Comparison of ENCODE assay signal across 8 mouse cellular contexts in the genomic region with DNA sequence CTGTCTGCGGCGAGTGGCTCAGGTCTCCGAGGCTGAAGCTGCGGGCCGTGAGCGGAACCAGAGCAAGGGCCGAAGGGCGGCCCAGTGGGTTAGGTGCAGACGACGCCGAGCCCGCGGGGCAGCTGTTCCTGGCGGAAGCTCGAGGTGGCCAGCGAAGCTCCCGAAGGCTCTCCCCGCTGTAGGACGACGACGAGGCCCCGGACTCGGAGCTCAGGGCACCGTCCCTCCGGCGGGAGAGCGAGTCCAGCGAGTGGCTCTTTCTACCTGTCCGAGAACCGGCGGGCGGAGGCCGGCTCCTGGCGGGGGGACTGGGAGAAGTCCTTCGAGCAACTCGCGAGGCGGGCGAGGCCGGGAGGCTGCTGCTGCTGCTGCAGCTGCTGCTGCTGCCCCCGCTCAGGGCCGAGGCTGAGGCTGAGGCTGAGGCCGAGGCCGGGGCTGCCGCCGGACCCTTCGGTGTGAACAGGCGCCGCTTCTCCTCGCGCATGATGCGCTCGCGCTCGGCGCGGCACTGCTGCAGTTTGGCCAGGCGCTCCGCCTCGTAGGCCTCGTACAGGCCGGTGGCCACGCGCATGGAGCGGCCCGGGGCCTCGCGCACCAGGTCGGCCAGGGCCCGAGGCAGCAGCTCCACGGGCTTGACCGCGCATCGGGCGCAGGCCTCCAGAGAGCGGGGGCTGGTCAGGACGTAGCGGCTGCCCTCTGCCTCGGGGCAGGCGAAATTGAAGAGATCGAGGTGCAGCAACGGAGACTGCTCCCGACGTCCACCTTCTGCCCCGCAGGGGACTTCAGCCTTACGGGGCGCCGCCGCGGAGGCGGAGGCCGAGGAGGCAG. TPM values are rescaled to one million over a fixed set of nuclear protein-coding genes. Genes with fewer than 3 reads are reported as not detected.
A peak's percentile ranks its signal among the peaks of the same experiment; 100 is the strongest.
DNase-seq lines count a peak whose midpoint lies in the region; ATAC-seq and TF ChIP-seq lines count a peak whose summit lies in the region.

No protein-coding gene starts in this region.

- H3K4me3 ChIP-seq in megakaryocyte, embryonic 14.5 days (replicated peaks), result peak overlapping the region; percentile 90
- H3K4me3 ChIP-seq in forebrain, postnatal 0 days (ENCODE audit: low read depth, low read length), result peak overlapping the region; percentile 51
- H3K4me3 ChIP-seq in kidney, postnatal 0 days (replicated peaks; ENCODE audit: low read depth, low read length), result peak overlapping the region; percentile 50
- H3K4me3 ChIP-seq in midbrain, embryonic 16.5 days (ENCODE audit: low read depth, low read length), result peak overlapping the region; percentile 69

- ATAC-seq in megakaryocyte, adult 5-6 weeks (ENCODE audit: poor library complexity, severe bottlenecking), result no peak
- no peak for ATAC-seq in forebrain, postnatal 0 days
- 0 out of 2 replicates have a peak, but pooled peaks have one; percentile 15 for ATAC-seq in kidney, postnatal 0 days (replicated peaks; ENCODE audit: low FRiP score, low read depth)
- ATAC-seq in midbrain, embryonic 16.5 days, result 0 out of 2 replicates have a peak, but pooled peaks have one; percentile 14
- ATAC-seq in frontal cortex, adult (ENCODE audit: low TSS enrichment), result no peak

- peak; percentile 39 to 42 for DNase-seq in cerebellum, postnatal 14 days
- no peak for DNase-seq in forebrain, postnatal 0 days
- DNase-seq in kidney, postnatal 0 days (ENCODE audit: low spot score), result peak; percentile 36
- DNase-seq in frontal cortex, postnatal 36 days (ENCODE audit: low spot score in 2 of 2), result no peak

- no peaks in the 10 kb centered on the region for H3K36me3 ChIP-seq in megakaryocyte, embryonic 14.5 days (replicated peaks; ENCODE audit: low read length)
- H3K36me3 ChIP-seq in forebrain, postnatal 0 days (ENCODE audit: insufficient read depth), result peaks cover 48% of the 10 kb centered on the region
- H3K36me3 ChIP-seq in kidney, postnatal 0 days (ENCODE audit: insufficient read depth, low read length), result no peaks in the 10 kb centered on the region
- peaks cover 48% of the 10 kb centered on the region for H3K36me3 ChIP-seq in midbrain, embryonic 16.5 days (ENCODE audit: control insufficient read depth, insufficient read depth, low read length)

- H3K27ac ChIP-seq in forebrain, postnatal 0 days (ENCODE audit: low read depth, low read length), result peak overlapping the region; percentile 94
- H3K27ac ChIP-seq in kidney, postnatal 0 days, result no peak overlapping the region
- H3K27ac ChIP-seq in midbrain, embryonic 16.5 days (ENCODE audit: low read length), result peak overlapping the region; percentile 97

- peak overlapping the region; percentile 77 for H3K9ac ChIP-seq in forebrain, postnatal 0 days
- H3K9ac ChIP-seq in kidney, postnatal 0 days (ENCODE audit: low read depth, low read length), result peak overlapping the region; percentile 50
- H3K9ac ChIP-seq in midbrain, embryonic 16.5 days (ENCODE audit: low read depth, low read length), result peak overlapping the region; percentile 94

- H3K4me1 ChIP-seq in megakaryocyte, embryonic 14.5 days, result peaks cover 36% of the 10 kb centered on the region
- 0 out of 2 replicates have a peak, but pooled peaks cover 4% of the 10 kb centered on the region for H3K4me1 ChIP-seq in forebrain, postnatal 0 days (ENCODE audit: insufficient read depth)
- H3K4me1 ChIP-seq in kidney, postnatal 0 days (replicated peaks; ENCODE audit: insufficient read depth, low read length), result peaks cover 30% of the 10 kb centered on the region
- peaks cover 19% of the 10 kb centered on the region for H3K4me1 ChIP-seq in midbrain, embryonic 16.5 days (ENCODE audit: control insufficient read depth, insufficient read depth, low read length)

- H3K9me3 ChIP-seq in megakaryocyte, embryonic 14.5 days, result peaks cover 3% of the 10 kb centered on the region; the same call in 1 of the 2 replicates
- H3K9me3 ChIP-seq in forebrain, postnatal 0 days (ENCODE audit: low read length), result peaks cover 17% of the 10 kb centered on the region; the same call in 1 of the 2 replicates
- no peaks in the 10 kb centered on the region for H3K9me3 ChIP-seq in kidney, postnatal 0 days (replicated peaks; ENCODE audit: low read length)
- H3K9me3 ChIP-seq in midbrain, embryonic 16.5 days (replicated peaks; ENCODE audit: control insufficient read depth, low read length, poor library complexity, severe bottlenecking), result peaks cover 28% of the 10 kb centered on the region

- no peak for TF ChIP-seq CTCF in forebrain, postnatal 0 days (IDR thresholded peaks at IDR 0.05; ENCODE audit: low read depth)
- TF ChIP-seq CTCF in kidney, postnatal 0 days (IDR thresholded peaks at IDR 0.05; ENCODE audit: low read depth), result no peak

- peaks cover 93% of the 10 kb centered on the region for H3K27me3 ChIP-seq in megakaryocyte, embryonic 14.5 days (replicated peaks)
- H3K27me3 ChIP-seq in forebrain, postnatal 0 days (ENCODE audit: insufficient read depth, low read length), result no peaks in the 10 kb centered on the region
- H3K27me3 ChIP-seq in kidney, postnatal 0 days (ENCODE audit: insufficient read depth, low read length), result peaks cover 53% of the 10 kb centered on the region
- no peaks in the 10 kb centered on the region for H3K27me3 ChIP-seq in midbrain, embryonic 16.5 days (ENCODE audit: control insufficient read depth, insufficient read depth, low read depth, low read length)

- peak overlapping the region; percentile 56 for H3K4me2 ChIP-seq in forebrain, postnatal 0 days (ENCODE audit: low read depth)
- H3K4me2 ChIP-seq in kidney, postnatal 0 days (ENCODE audit: low read length), result peak overlapping the region; percentile 94
- peak overlapping the region; percentile 85 for H3K4me2 ChIP-seq in midbrain, embryonic 16.5 days (ENCODE audit: low read length)

- WGBS in forebrain, postnatal 0 days, result 52% methylated on average over 92 of the region's 92 CpGs
- WGBS in kidney, postnatal 0 days, result 1% methylated on average over 87 of the region's 92 CpGs
- 37% methylated on average over 90 of the region's 92 CpGs for WGBS in midbrain, embryonic 16.5 days

RNA-seq across cellular contexts. Expression of a gene that starts 1.7 kb away (rescaled TPM):
- polyA plus RNA-seq in megakaryocyte, embryonic 14.5 days (2012; ENCODE audit: insufficient read depth, low replicate concordance), result not detected in 2 replicates
- total RNA-seq in megakaryocyte, adult 5-6 weeks (2015), result not detected in 2 replicates
- total RNA-seq in megakaryocyte, adult 5-6 weeks (2017), result not detected in 2 replicates
- total RNA-seq in forebrain, postnatal 0 days (2014; rRNA removed), result 19.1 and 23.5 TPM in 2 replicates
- 1.6 and 2.3 TPM in 2 replicates for polyA plus RNA-seq in forebrain, postnatal 0 days (2015; fragmentation: Nextera tagmentation; extraction: Ambion mirVana)
- 0.08 and 0.09 TPM in 2 replicates for polyA plus RNA-seq in kidney, postnatal 0 days (2015; fragmentation: Nextera tagmentation; extraction: Ambion mirVana)
- polyA plus RNA-seq in midbrain, embryonic 16.5 days (2015; fragmentation: Nextera tagmentation; extraction: Ambion mirVana), result 3.8 and 3.9 TPM in 2 replicates

RNA-seq across cellular contexts. Expression of a gene that starts 31.5 kb away (rescaled TPM):
- 5.9 and 6.0 TPM in 2 replicates for polyA plus RNA-seq in megakaryocyte, embryonic 14.5 days (2012; ENCODE audit: insufficient read depth, low replicate concordance)
- total RNA-seq in megakaryocyte, adult 5-6 weeks (2015), result 26.8 and 26.9 TPM in 2 replicates
- total RNA-seq in megakaryocyte, adult 5-6 weeks (2017), result 37.1 and 38.3 TPM in 2 replicates
- 12.5 and 15.3 TPM in 2 replicates for total RNA-seq in forebrain, postnatal 0 days (2014; rRNA removed)
- 6.8 and 8.0 TPM in 2 replicates for polyA plus RNA-seq in forebrain, postnatal 0 days (2015; fragmentation: Nextera tagmentation; extraction: Ambion mirVana)
- 16.1 and 16.5 TPM in 2 replicates for polyA plus RNA-seq in kidney, postnatal 0 days (2015; fragmentation: Nextera tagmentation; extraction: Ambion mirVana)
- polyA plus RNA-seq in midbrain, embryonic 16.5 days (2015; fragmentation: Nextera tagmentation; extraction: Ambion mirVana), result 10.4 and 11.0 TPM in 2 replicates

Comparison
In these comparisons a context has a peak if more than half of its experiments do, and no peak if none do; other contexts are left out.
1. ATAC-seq: peak in kidney, postnatal 0 days (single experiment) and midbrain, embryonic 16.5 days (single experiment); none in megakaryocyte, adult 5-6 weeks (single experiment), forebrain, postnatal 0 days (single experiment) and frontal cortex, adult (single experiment).
2. DNase-seq: peak in cerebellum, postnatal 14 days (2 of 2) and kidney, postnatal 0 days (single experiment); none in forebrain, postnatal 0 days (single experiment) and frontal cortex, postnatal 36 days (0 of 2).
3. Peak in every context shown above with its lines, with median percentiles within 50 percentile points of each other: H3K4me3 ChIP-seq, H3K4me2 ChIP-seq and H3K9ac ChIP-seq.